30 mouse cellular contexts compared by ENCODE assay signal in genomic region chr19:56419452-56419851, GRCm38 (mm10). TPM values are rescaled to one million over a fixed set of nuclear protein-coding genes. Genes with fewer than 3 reads are reported as not detected.
A peak's percentile ranks its signal among the peaks of the same experiment; 100 is the strongest.
DNase-seq lines count a peak whose midpoint lies in the region; ATAC-seq and TF ChIP-seq lines count a peak whose summit lies in the region.
"Had no signal": no experiment of that assay in that cellular context is flagged by ENCODE, and none has a peak within 500 bp of the region (broad histone marks: within the 10 kb centered on the region; RNA-seq: fewer than 3 reads in every experiment).

No protein-coding gene starts in this region.

- in situ Hi-C loops in ES-E14 (cut with MboI; ENCODE audit: low sequenced_read_pairs in 2 of 2, unreplicated experiment in 2 of 2): no loop called here

- peaks cover 0 to 6% of the 10 kb centered on the region in 2 experiments; a peak in 1 of 4 replicates for H3K4me1 ChIP-seq in ES-E14 (ENCODE audit: control insufficient read depth in 2 of 2, insufficient read depth in 2 of 2, low read length in 2 of 2, poor library complexity in 1 of 2)
- H3K4me1 ChIP-seq in embryonic facial prominence, embryonic 11.5 days (ENCODE audit: control insufficient read depth, insufficient read depth, low read length): no peaks in the 10 kb centered on the region; the same call in 1 of the 2 replicates
- H3K4me1 ChIP-seq in limb, embryonic 10.5 days: peaks cover 27% of the 10 kb centered on the region
- H3K4me1 ChIP-seq in forebrain, embryonic 13.5 days: peaks cover 7% of the 10 kb centered on the region
- H3K4me1 ChIP-seq: liver, embryonic 12.5 days had no signal

- H3K9me3 ChIP-seq in ES-E14 (ENCODE audit: control insufficient read depth, insufficient read depth, low read depth, low read length): no peaks in the 10 kb centered on the region
- H3K9me3 ChIP-seq in embryonic facial prominence, embryonic 11.5 days (replicated peaks; ENCODE audit: control insufficient read depth, low read length): no peaks in the 10 kb centered on the region
- no peaks in the 10 kb centered on the region for H3K9me3 ChIP-seq in limb, embryonic 10.5 days (replicated peaks)
- no peaks in the 10 kb centered on the region for H3K9me3 ChIP-seq in forebrain, embryonic 13.5 days (replicated peaks)
- H3K9me3 ChIP-seq: heart, embryonic 13.5 days; hindbrain, embryonic 10.5 days; hindbrain, embryonic 15.5 days; liver, embryonic 12.5 days had no signal

- peak overlapping the region; percentile 69 for H3K27ac ChIP-seq in gastrocnemius, adult 2 months
- no peak overlapping the region for H3K27ac ChIP-seq in ES-E14 (ENCODE audit: insufficient read depth, low read depth, low read length, poor library complexity, severe bottlenecking)
- no peak overlapping the region for H3K27ac ChIP-seq in embryonic facial prominence, embryonic 11.5 days (replicated peaks; ENCODE audit: low read depth, low read length)
- H3K27ac ChIP-seq in limb, embryonic 10.5 days: no peak overlapping the region
- H3K27ac ChIP-seq in forebrain, embryonic 13.5 days: no peak overlapping the region
- H3K27ac ChIP-seq: heart, embryonic 13.5 days; hindbrain, embryonic 10.5 days; hindbrain, embryonic 15.5 days; liver, embryonic 12.5 days had no signal

- no peak overlapping the region for H3K9ac ChIP-seq in ES-E14 (ENCODE audit: insufficient read depth, low read depth, low read length, poor library complexity, severe bottlenecking)
- no peak overlapping the region for H3K9ac ChIP-seq in embryonic facial prominence, embryonic 11.5 days (replicated peaks; ENCODE audit: low read length)
- no peak overlapping the region for H3K9ac ChIP-seq in forebrain, embryonic 13.5 days
- H3K9ac ChIP-seq: forebrain, postnatal 0 days; heart, embryonic 13.5 days; hindbrain, embryonic 15.5 days; liver, embryonic 12.5 days; liver, postnatal 0 days had no signal

- peak; percentile 22 for DNase-seq in gastrocnemius, adult 2 months
- no peak for DNase-seq in gastrocnemius, postnatal 10 days
- peak; percentile 82 for DNase-seq in ES-E14 (ENCODE audit: low read depth, low spot score)
- DNase-seq in embryonic facial prominence, embryonic 11.5 days (ENCODE audit: low spot score): peak; percentile 67
- peak; percentile 58 for DNase-seq in limb, embryonic 10.5 days (ENCODE audit: low spot score)
- no peak for DNase-seq in retina, embryonic 14.5 days (ENCODE audit: low spot score)
- DNase-seq: adrenal gland, adult 8-10 months; cerebellum, adult 2 months; cerebellum, postnatal 14 days; forebrain, postnatal 0 days; gastrocnemius, postnatal 25 days; heart, adult 18-20 months; heart, postnatal 14 days; kidney, adult 9 months; kidney, postnatal 10 days; liver, postnatal 0 days; midbrain, embryonic 14.5 days; right cerebral cortex, postnatal 25 days; thymus, postnatal 4 days had no signal

- TF ChIP-seq CTCF in gastrocnemius, adult 2 months (IDR thresholded peaks at IDR 0.05): no peak

- no peak overlapping the region for H3K4me2 ChIP-seq in embryonic facial prominence, embryonic 11.5 days (ENCODE audit: low read depth, low read length)
- no peak overlapping the region for H3K4me2 ChIP-seq in forebrain, embryonic 13.5 days
- H3K4me2 ChIP-seq: heart, embryonic 13.5 days; hindbrain, embryonic 15.5 days; liver, embryonic 12.5 days had no signal

- ATAC-seq in embryonic facial prominence, embryonic 11.5 days (replicated peaks; ENCODE audit: insufficient number of reproducible peaks, low FRiP score, low TSS enrichment, low read depth): 0 out of 2 replicates have a peak, but pooled peaks have one; percentile 27
- no peak for ATAC-seq in forebrain, embryonic 13.5 days
- no peak for ATAC-seq in erythroid progenitor cell, adult 5-6 weeks (replicated peaks; ENCODE audit: low FRiP score, poor library complexity, severe bottlenecking)
- ATAC-seq: forebrain, postnatal 0 days; inflammation-experienced regulatory T-cells, adult 6 months; liver, embryonic 12.5 days; liver, postnatal 0 days; lung, postnatal 0 days had no signal

- 43% methylated on average over 9 of the region's 9 CpGs for WGBS in embryonic facial prominence, embryonic 11.5 days
- WGBS in limb, embryonic 10.5 days: 63% methylated on average over 9 of the region's 9 CpGs
- WGBS in forebrain, embryonic 13.5 days: 65% methylated on average over 9 of the region's 9 CpGs

- H3K36me3 ChIP-seq in ES-E14 (ENCODE audit: control insufficient read depth, insufficient read depth, low read length, poor library complexity, severe bottlenecking): no peaks in the 10 kb centered on the region
- no peaks in the 10 kb centered on the region for H3K36me3 ChIP-seq in embryonic facial prominence, embryonic 11.5 days (replicated peaks; ENCODE audit: control insufficient read depth, insufficient read depth, low read depth, low read length)
- H3K36me3 ChIP-seq in limb, embryonic 10.5 days: no peaks in the 10 kb centered on the region
- H3K36me3 ChIP-seq in forebrain, embryonic 13.5 days (ENCODE audit: poor library complexity, severe bottlenecking): no peaks in the 10 kb centered on the region
- H3K36me3 ChIP-seq: hindbrain, embryonic 10.5 days; hindbrain, embryonic 15.5 days had no signal

- intact Hi-C loops in gastrocnemius, adult 2 months (cut with DNase I): no loop called here

- H3K27me3 ChIP-seq in embryonic facial prominence, embryonic 11.5 days (ENCODE audit: control insufficient read depth, insufficient read depth, low read length): no peaks in the 10 kb centered on the region
- no peaks in the 10 kb centered on the region for H3K27me3 ChIP-seq in limb, embryonic 10.5 days (ENCODE audit: low read depth, poor library complexity, severe bottlenecking)
- no peaks in the 10 kb centered on the region for H3K27me3 ChIP-seq in forebrain, embryonic 13.5 days
- H3K27me3 ChIP-seq: CH12.LX; heart, embryonic 13.5 days; hindbrain, embryonic 15.5 days; liver, embryonic 12.5 days had no signal

- H3K4me3 ChIP-seq in gastrocnemius, adult 2 months: no peak overlapping the region
- no peak overlapping the region for H3K4me3 ChIP-seq in ES-E14 (ENCODE audit: insufficient read depth in 1 of 2, low read depth in 1 of 2, low read length in 2 of 2, poor library complexity in 1 of 2, severe bottlenecking in 1 of 2)
- no peak overlapping the region for H3K4me3 ChIP-seq in embryonic facial prominence, embryonic 11.5 days (ENCODE audit: low read depth, low read length)
- no peak overlapping the region for H3K4me3 ChIP-seq in limb, embryonic 10.5 days
- no peak overlapping the region for H3K4me3 ChIP-seq in forebrain, embryonic 13.5 days
- H3K4me3 ChIP-seq: heart, embryonic 13.5 days; hindbrain, embryonic 10.5 days; hindbrain, embryonic 15.5 days; liver, embryonic 12.5 days had no signal

TF ChIP-seq in ES-E14, 5 proteins besides CTCF, POLR2A, EP300 and RAD21:
- TF ChIP-seq MAFK (IDR thresholded peaks at IDR 0.05; ENCODE audit: insufficient read depth, low read depth, low read length) (no peak), ZNF384 (IDR thresholded peaks at IDR 0.05; ENCODE audit: low read depth, low read length) (no peak), HCFC1 (IDR thresholded peaks at IDR 0.05; ENCODE audit: borderline replicate concordance, insufficient read depth, low read length) (no peak), ZC3H11A (IDR thresholded peaks at IDR 0.05; ENCODE audit: borderline replicate concordance, low read depth, low read length) (no peak), CHD2 (IDR thresholded peaks at IDR 0.05; ENCODE audit: low read depth, low read length) (no peak)

RNA-seq across cellular contexts. Expression of gene Casp7, which starts 22.5 kb away (rescaled TPM):
- 1 to 10 TPM; 2.4 to 4.9 TPM for total RNA-seq in gastrocnemius, adult 2 months (2021)
- 10 to 100 TPM in 1 of 2 experiments, 1 to 10 TPM in 1; 9.9 to 12.9 TPM for total RNA-seq in gastrocnemius, postnatal 10 days (2021)
- total RNA-seq in ES-E14 (2012; rRNA removed): 4.9 and 7.1 TPM in 2 replicates
- 22.8 and 25.6 TPM in 2 replicates for polyA plus RNA-seq in embryonic facial prominence, embryonic 11.5 days (2014; fragmentation: Nextera tagmentation; extraction: Ambion mirVana)
- 19.3 and 24.5 TPM in 2 replicates for polyA plus RNA-seq in limb, embryonic 10.5 days (2016; fragmentation: Nextera tagmentation; extraction: Ambion mirVana)
- polyA plus RNA-seq in forebrain, embryonic 13.5 days (2015; fragmentation: Nextera tagmentation; extraction: Ambion mirVana): 13.7 and 18.3 TPM in 2 replicates
- total RNA-seq in erythroid progenitor cell, adult 5-6 weeks (2015; ENCODE audit: low replicate concordance): 25.6 and 37.7 TPM in 2 replicates
- 14.0 and 35.9 TPM in 2 replicates for total RNA-seq in erythroid progenitor cell, adult 5-6 weeks (2017; ENCODE audit: low replicate concordance)

RNA-seq across cellular contexts. Expression of gene Nrap, which starts 29.6 kb away (rescaled TPM):
- total RNA-seq in gastrocnemius, adult 2 months (2021): 100 to 1,000 TPM; 675 to 914 TPM
- total RNA-seq in gastrocnemius, postnatal 10 days (2021): 100 to 1,000 TPM; 478 to 505 TPM
- 0.09 and 0.11 TPM in 2 replicates for total RNA-seq in ES-E14 (2012; rRNA removed)
- polyA plus RNA-seq in embryonic facial prominence, embryonic 11.5 days (2014; fragmentation: Nextera tagmentation; extraction: Ambion mirVana): not detected in 2 replicates
- 0.09 TPM in 1 of 2 replicates, not detected in the other for polyA plus RNA-seq in limb, embryonic 10.5 days (2016; fragmentation: Nextera tagmentation; extraction: Ambion mirVana)
- 0.26 and 0.30 TPM in 2 replicates for polyA plus RNA-seq in forebrain, embryonic 13.5 days (2015; fragmentation: Nextera tagmentation; extraction: Ambion mirVana)
- total RNA-seq in erythroid progenitor cell, adult 5-6 weeks (2015; ENCODE audit: low replicate concordance): not detected in 2 replicates
- total RNA-seq in erythroid progenitor cell, adult 5-6 weeks (2017; ENCODE audit: low replicate concordance): not detected in 2 replicates
- total RNA-seq: monocyte, adult 5-6 weeks had no signal
- polyA plus RNA-seq: inflammation-experienced regulatory T-cells, adult 6 months had no signal

RNA-seq across cellular contexts. Expression of gene Plekhs1, which starts 42.0 kb away (rescaled TPM):
- total RNA-seq in gastrocnemius, adult 2 months (2021): under 1 TPM in 1 of 2 experiments, not detected in 1; 0.20 TPM
- under 1 TPM; 0.31 to 0.47 TPM for total RNA-seq in gastrocnemius, postnatal 10 days (2021)
- total RNA-seq in ES-E14 (2012; rRNA removed): 0.21 and 0.36 TPM in 2 replicates
- 0.08 and 0.20 TPM in 2 replicates for polyA plus RNA-seq in embryonic facial prominence, embryonic 11.5 days (2014; fragmentation: Nextera tagmentation; extraction: Ambion mirVana)
- 0.10 and 0.21 TPM in 2 replicates for polyA plus RNA-seq in limb, embryonic 10.5 days (2016; fragmentation: Nextera tagmentation; extraction: Ambion mirVana)
- 0.06 and 0.14 TPM in 2 replicates for polyA plus RNA-seq in forebrain, embryonic 13.5 days (2015; fragmentation: Nextera tagmentation; extraction: Ambion mirVana)
- not detected in 2 replicates for total RNA-seq in erythroid progenitor cell, adult 5-6 weeks (2015; ENCODE audit: low replicate concordance)
- total RNA-seq in erythroid progenitor cell, adult 5-6 weeks (2017; ENCODE audit: low replicate concordance): not detected in 2 replicates
- total RNA-seq: CH12.LX; gastrocnemius, postnatal 25 days; heart, adult 18-20 months; monocyte, adult 5-6 weeks had no signal
- polyA plus RNA-seq: C2C12; heart, embryonic 13.5 days; liver, embryonic 12.5 days; liver, postnatal 0 days had no signal

Comparison
In these comparisons a context has a peak if more than half of its experiments do, and no peak if none do; other contexts are left out.
1. DNase-seq: peak in gastrocnemius, adult 2 months (single experiment), ES-E14 (single experiment), embryonic facial prominence, embryonic 11.5 days (single experiment) and limb, embryonic 10.5 days (single experiment); none in gastrocnemius, postnatal 10 days (single experiment) and retina, embryonic 14.5 days (single experiment).
2. RNA of gene Nrap, which starts 29.6 kb away (total RNA-seq): 675 to 914 TPM in gastrocnemius, adult 2 months and 478 to 505 TPM in gastrocnemius, postnatal 10 days; 0.09 to 0.11 TPM in ES-E14 and not detected in erythroid progenitor cell, adult 5-6 weeks; every median in the first group is over 100 times any median in the second.